Mouse (Mus musculus) heart, embryonic 14.5 days (tissue): ENCODE measurements around the gene Apeh. TPM values are rescaled to one million over a fixed set of nuclear protein-coding genes. Genes with fewer than 3 reads are reported as not detected.

Experiments
- ATAC-seq: fragments of 200-750 bp; cut with Nextera tagmentation; 2 replicates; pipeline ENCODE4 v1.8.0; 2017; ENCODE audit warnings: low read depth, moderate TSS enrichment; ENCODE audit not compliant: insufficient number of reproducible peaks, insufficient read depth, low FRiP score
- H3K27ac ChIP-seq, 2 experiments: fragments of 200-500 bp in 1 of 2; fragments of 300-500 bp in 1 of 2; sonication (generic) in 1 of 2; replicated peaks in 1 of 2; 2 replicates each; pipeline ENCODE4 v1.5.1; 2012 to 2014; ENCODE audit warnings: low read depth in 2 of 2, low read length in 2 of 2, control low read depth in 1 of 2, mild to moderate bottlenecking in 1 of 2, mixed read lengths in 1 of 2; ENCODE audit not compliant: control insufficient read depth in 1 of 2, insufficient read depth in 1 of 2
- H3K27me3 ChIP-seq: fragments of 300-500 bp; sonication (generic); 2 replicates; pipeline ENCODE4 v1.6.1; 2014; ENCODE audit warnings: mild to moderate bottlenecking, low read length, control low read depth; ENCODE audit not compliant: control insufficient read depth, insufficient read depth
- H3K36me3 ChIP-seq: fragments of 300-500 bp; sonication (generic); 2 replicates; pipeline ENCODE4 v1.6.1; 2014; ENCODE audit warnings: mild to moderate bottlenecking, control low read depth, low read length, mixed read lengths; ENCODE audit not compliant: control insufficient read depth, insufficient read depth
- H3K4me1 ChIP-seq, 2 experiments: fragments of 200-500 bp in 1 of 2; fragments of 300-500 bp in 1 of 2; sonication (generic) in 1 of 2; 2 replicates each; pipeline ENCODE4 v1.6.1; 2012 to 2014; ENCODE audit warnings: low read length in 2 of 2, control low read depth in 1 of 2, mixed read lengths in 1 of 2; ENCODE audit not compliant: control insufficient read depth in 2 of 2, insufficient read depth in 2 of 2
- H3K4me2 ChIP-seq: fragments of 300-500 bp; sonication (generic); 2 replicates; pipeline ENCODE4 v1.6.1; 2014; ENCODE audit warnings: mild to moderate bottlenecking, low read length
- H3K4me3 ChIP-seq, 2 experiments: fragments of 200-500 bp in 1 of 2; fragments of 300-500 bp in 1 of 2; sonication (generic) in 1 of 2; 2 replicates each; pipeline ENCODE4 v1.5.1; 2012 to 2014; ENCODE audit warnings: low read length in 2 of 2, mild to moderate bottlenecking in 2 of 2, control low read depth in 1 of 2, low read depth in 1 of 2, moderate library complexity in 1 of 2; ENCODE audit not compliant: control insufficient read depth in 1 of 2, insufficient read depth in 1 of 2
- H3K9ac ChIP-seq: fragments of 300-500 bp; sonication (generic); 2 replicates; pipeline ENCODE4 v1.6.1; 2014; ENCODE audit warnings: mild to moderate bottlenecking, low read length
- H3K9me3 ChIP-seq: fragments of 300-500 bp; sonication (generic); 2 replicates; pipeline ENCODE4 v1.6.1; 2016; ENCODE audit warnings: low read length, control low read depth; ENCODE audit not compliant: control insufficient read depth
- WGBS: fragments of 180-500 bp; shearing (Covaris S2); extraction: QIAGEN DNeasy Blood & Tissue Kit; methylation state at CpG from one replicate; pipeline ENCODE4 v1.1.7; 2014; 5-methylcytosine and 5-hydroxymethylcytosine counted together
- polyA plus RNA-seq: library from polyadenylated mRNA; unstranded; fragments of >200 nt; fragmentation: Nextera tagmentation; extraction: Ambion mirVana; gene quantifications from 2 replicates; pipeline ENCODE4 v1.2.1, GENCODE M21; 2014

Apeh gene
- polyA plus RNA-seq, 1 experiment from 2014 or later = 48.7 TPM

- Histone ChIP-seq H3K4me1 (peaks cover 15 to 29% of the 10 kb centered on the region in 2 experiments), H3K27me3 (no peaks in the 10 kb centered on the region), H3K9ac (peak overlapping the region; percentile 45), H3K27ac (peak overlapping the region; percentile 49 to 80), H3K9me3 (no peaks in the 10 kb centered on the region), H3K4me3 (no peak overlapping the region), H3K4me2 (peak overlapping the region; percentile 30), H3K36me3 (peaks cover 34% of the 10 kb centered on the region)
- ATAC-seq = no peak
- WGBS = 46% methylated on average over 7 of the region's 7 CpGs
Measured at GRCm38 (mm10) chr9:108073141-108073930, 21.1 kb downstream of the Apeh start.

DNA sequence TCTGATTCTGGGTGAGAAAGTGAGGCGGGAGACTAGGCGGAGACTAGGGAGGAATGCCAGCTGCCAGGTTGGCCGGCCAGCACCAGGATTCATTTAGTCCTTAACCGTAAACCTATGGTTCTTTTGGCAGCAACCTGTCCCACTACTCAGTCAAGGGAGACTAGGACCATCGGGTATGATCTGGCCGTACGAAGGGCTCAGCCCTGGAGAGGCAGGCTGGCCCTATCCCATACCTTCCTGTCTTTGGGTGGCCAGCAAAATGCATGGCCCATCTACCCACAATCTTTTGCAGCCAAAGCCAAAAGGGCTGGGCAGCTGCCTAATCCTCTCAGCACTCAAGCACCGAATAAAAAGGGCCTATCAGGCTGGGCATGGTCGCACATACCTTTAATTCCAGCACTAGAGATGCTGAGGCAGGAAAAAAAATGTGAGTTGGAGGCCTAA is 21.9 kb downstream of the Apeh start:
- H3K4me1 ChIP-seq = peaks cover 15 to 27% of the 10 kb centered on the region in 2 experiments
- peak overlapping the region; percentile 21; the same call in 1 of the 2 replicates for H3K4me2 ChIP-seq
- peak overlapping the region; percentile 80 to 91 for H3K27ac ChIP-seq
- peak overlapping the region; percentile 38; the same call in 1 of the 2 replicates for H3K9ac ChIP-seq
- ATAC-seq = peak; percentile 33; the same call in 1 of the 2 replicates
- H3K27me3 ChIP-seq = no peaks in the 10 kb centered on the region
- H3K4me3 ChIP-seq = no peak overlapping the region
- peaks cover 34% of the 10 kb centered on the region for H3K36me3 ChIP-seq
- WGBS = 28% methylated on average over 9 of the region's 9 CpGs
- H3K9me3 ChIP-seq = no peaks in the 10 kb centered on the region

DNA sequence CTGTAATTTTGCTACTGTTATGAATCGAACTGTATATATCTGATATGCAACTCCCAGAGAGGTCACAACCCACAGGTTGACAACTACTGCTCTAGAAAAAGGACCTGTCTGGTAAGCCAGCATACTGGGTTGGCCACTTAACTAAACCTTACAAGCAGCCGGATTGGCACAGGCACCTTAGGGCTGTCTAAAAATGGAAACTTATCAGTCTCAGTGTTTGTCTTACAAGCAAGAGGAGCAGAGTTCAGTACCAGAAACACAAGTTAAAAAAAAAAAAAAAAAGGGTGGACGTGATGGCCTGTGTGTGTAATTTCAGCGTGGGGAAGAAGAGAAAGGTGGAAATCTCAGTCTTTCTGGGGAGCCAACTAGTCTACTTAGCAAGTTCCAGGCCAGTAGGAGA is 22.6 kb downstream of the Apeh start:
- Histone ChIP-seq H3K27ac (peak overlapping the region; percentile 80 to 91), H3K4me1 (peaks cover 15 to 28% of the 10 kb centered on the region in 2 experiments), H3K4me2 (peak overlapping the region; percentile 21; the same call in 1 of the 2 replicates), H3K36me3 (peaks cover 31% of the 10 kb centered on the region), H3K9me3 (no peaks in the 10 kb centered on the region), H3K27me3 (no peaks in the 10 kb centered on the region), H3K9ac (0 out of 2 replicates have a peak overlapping the region, but pooled peaks have one; percentile 38), H3K4me3 (no peak overlapping the region)
- no peak for ATAC-seq
- 28% methylated on average over 4 of the region's 4 CpGs for WGBS

DNA sequence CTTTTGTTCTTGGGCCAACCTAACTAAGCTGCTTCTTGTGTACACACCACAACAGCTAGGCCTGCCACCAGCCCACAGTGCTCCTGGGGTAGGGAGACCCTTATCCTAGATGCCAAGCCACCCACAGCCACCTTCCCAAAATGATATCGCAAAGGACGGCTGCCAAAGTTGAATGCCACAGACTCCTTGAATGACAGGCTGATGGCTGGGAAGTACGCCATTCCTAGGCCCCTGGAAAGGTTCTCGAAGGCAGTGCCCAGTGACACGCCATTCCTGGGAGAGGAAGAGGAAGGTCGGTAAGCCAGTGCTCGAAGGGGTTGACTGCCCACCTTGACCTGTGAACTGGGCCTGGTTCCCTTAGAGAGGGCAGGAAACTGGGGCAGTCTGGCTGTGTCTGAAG is 24.9 kb downstream of the Apeh start:
- Histone ChIP-seq H3K4me1 (peaks cover 15 to 28% of the 10 kb centered on the region in 2 experiments), H3K4me2 (no peak overlapping the region), H3K27ac (no peak overlapping the region), H3K36me3 (peaks cover 44% of the 10 kb centered on the region), H3K9ac (no peak overlapping the region), H3K9me3 (no peaks in the 10 kb centered on the region), H3K4me3 (no peak overlapping the region), H3K27me3 (no peaks in the 10 kb centered on the region)
- ATAC-seq = no peak
- WGBS = 81% methylated on average over 7 of the region's 7 CpGs

DNA sequence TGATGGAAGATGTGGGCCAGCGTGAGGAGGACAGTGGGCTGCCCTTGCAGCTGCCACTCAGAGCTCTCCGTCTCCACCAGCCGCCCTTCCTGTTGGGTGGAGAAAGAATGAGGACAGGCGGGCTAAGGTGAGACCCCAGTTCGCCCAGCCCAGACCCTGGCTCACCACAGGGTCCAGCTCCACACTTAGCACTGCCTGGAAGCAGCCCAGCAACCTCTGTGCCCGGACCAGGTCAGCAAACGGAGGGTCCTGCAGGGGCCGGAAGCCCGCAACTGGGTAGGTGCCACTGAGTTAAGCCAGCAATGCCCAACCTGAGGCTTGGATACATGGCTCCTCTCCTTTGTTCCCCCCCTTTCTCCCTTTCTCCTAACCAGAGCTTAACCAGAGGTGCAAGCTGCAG is 25.4 kb downstream of the Apeh start:
- H3K36me3 ChIP-seq = peaks cover 49% of the 10 kb centered on the region

DNA sequence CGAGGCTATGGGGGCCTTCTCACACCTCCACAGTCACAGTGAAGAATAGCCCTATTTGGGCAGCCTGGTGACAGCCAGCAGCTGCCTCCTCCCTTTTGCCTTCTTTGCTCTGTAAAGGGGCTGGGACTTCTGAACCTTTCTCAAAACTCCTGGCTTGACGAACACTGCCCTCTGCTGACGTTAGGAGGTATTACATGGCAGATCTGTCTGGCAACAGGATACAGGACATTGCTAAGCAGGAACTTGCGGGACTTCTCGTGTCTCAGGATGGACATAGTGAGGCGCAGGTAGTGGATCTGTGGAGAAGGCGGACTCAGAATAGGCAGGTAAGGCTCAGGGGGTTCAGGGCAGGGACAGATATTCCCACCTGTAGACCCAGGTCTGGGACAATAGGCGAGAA is 26.5 kb downstream of the Apeh start:
- 21% methylated on average over 8 of the region's 8 CpGs for WGBS
- ATAC-seq = no peak
- H3K27ac ChIP-seq = no peak overlapping the region

More for the DNA sequence above, 25.4 kb downstream of the Apeh start:
- Histone ChIP-seq H3K27ac (no peak overlapping the region), H3K4me3 (no peak overlapping the region), H3K4me1 (peaks cover 15 to 27% of the 10 kb centered on the region in 2 experiments), H3K9ac (no peak overlapping the region), H3K9me3 (no peaks in the 10 kb centered on the region), H3K27me3 (no peaks in the 10 kb centered on the region), H3K4me2 (no peak overlapping the region)
- no peak for ATAC-seq
- WGBS = 83% methylated on average over 9 of the region's 9 CpGs

GRCm38 (mm10) chr9:108067199-108067598 is 27.2 kb downstream of the Apeh start:
- Histone ChIP-seq H3K4me3 (no peak overlapping the region), H3K36me3 (peaks cover 67% of the 10 kb centered on the region), H3K9me3 (no peaks in the 10 kb centered on the region), H3K4me1 (peaks cover 7 to 10% of the 10 kb centered on the region in 2 experiments), H3K27me3 (no peaks in the 10 kb centered on the region), H3K4me2 (no peak overlapping the region), H3K9ac (no peak overlapping the region), H3K27ac (no peak overlapping the region)
- ATAC-seq = no peak
- 76% methylated on average over 7 of the region's 7 CpGs for WGBS

More for the DNA sequence above, 26.5 kb downstream of the Apeh start:
- no peaks in the 10 kb centered on the region for H3K9me3 ChIP-seq
- no peaks in the 10 kb centered on the region for H3K27me3 ChIP-seq
- H3K4me3 ChIP-seq = no peak overlapping the region
- H3K4me1 ChIP-seq = peaks cover 11 to 16% of the 10 kb centered on the region in 2 experiments
- H3K9ac ChIP-seq = no peak overlapping the region; the same call in 1 of the 2 replicates
- no peak overlapping the region for H3K4me2 ChIP-seq
- H3K36me3 ChIP-seq = peaks cover 60% of the 10 kb centered on the region
